Mouse (Mus musculus) lung, embryonic 16.5 days (tissue): Measurements from ENCODE around the gene Cdkl4. TPM values are rescaled to one million over a fixed set of nuclear protein-coding genes. Genes with fewer than 3 reads are reported as not detected.
A peak's percentile ranks its signal among the peaks of the same experiment; 100 is the strongest.

Source experiments
- ATAC-seq: fragments of 200-750 bp; cut with Nextera tagmentation; 2 replicates; pipeline ENCODE4 v1.8.0; 2017; ENCODE audit warnings: low read depth, mild to moderate bottlenecking, moderate library complexity
- H3K27ac ChIP-seq: fragments of 300-500 bp; sonication (generic); 2 replicates; pipeline ENCODE4 v1.5.1; 2014; ENCODE audit warnings: mild to moderate bottlenecking, control low read depth, low read length
- H3K27me3 ChIP-seq: fragments of 300-500 bp; sonication (generic); 2 replicates; pipeline ENCODE4 v1.6.1; 2014; ENCODE audit warnings: low read depth, low read length, mixed read lengths; ENCODE audit not compliant: control insufficient read depth, insufficient read depth
- H3K36me3 ChIP-seq: fragments of 300-500 bp; sonication (generic); 2 replicates; pipeline ENCODE4 v1.6.1; 2014; ENCODE audit warnings: low read length; ENCODE audit not compliant: control insufficient read depth, insufficient read depth
- H3K4me1 ChIP-seq: fragments of 300-500 bp; sonication (generic); replicated peaks from 2 replicates; pipeline ENCODE4 v1.6.1; 2014; ENCODE audit warnings: low read length, mixed read lengths; ENCODE audit not compliant: control insufficient read depth, insufficient read depth
- H3K4me2 ChIP-seq: fragments of 300-500 bp; sonication (generic); 2 replicates; pipeline ENCODE4 v1.6.1; 2014; ENCODE audit warnings: low read depth, low read length, control low read depth
- H3K4me3 ChIP-seq: fragments of 300-500 bp; sonication (generic); 2 replicates; pipeline ENCODE4 v1.5.1; 2014; ENCODE audit warnings: mild to moderate bottlenecking, low read length, control low read depth
- H3K9ac ChIP-seq: fragments of 300-500 bp; sonication (generic); 2 replicates; pipeline ENCODE4 v1.6.1; 2014; ENCODE audit warnings: low read length, control low read depth
- H3K9me3 ChIP-seq: fragments of 300-500 bp; sonication (generic); 2 replicates; pipeline ENCODE4 v1.6.1; 2016; ENCODE audit warnings: low read length; ENCODE audit not compliant: control insufficient read depth
- WGBS: fragments of 180-500 bp; shearing (Covaris S2); extraction: QIAGEN DNeasy Blood & Tissue Kit; methylation state at CpG from one replicate; pipeline ENCODE4 v1.1.7; 2014; 5-methylcytosine and 5-hydroxymethylcytosine counted together
- polyA plus RNA-seq: library from polyadenylated mRNA; unstranded; fragments of >200 nt; fragmentation: Nextera tagmentation; extraction: Ambion mirVana; gene quantifications from 2 replicates; pipeline ENCODE4 v1.2.1, GENCODE M21; 2015

Gene Cdkl4
- polyA plus RNA-seq, 1 experiment from 2014 or later: 2.3 TPM

GRCm38 (mm10) chr17:80583051-80583450 lies 5.4 kb upstream of the Cdkl4 start:
- no peak overlapping the region for H3K27ac ChIP-seq
- H3K4me2 ChIP-seq: no peak overlapping the region
- H3K9me3 ChIP-seq: no peaks in the 10 kb centered on the region
- no peak overlapping the region for H3K9ac ChIP-seq
- no peak overlapping the region for H3K4me3 ChIP-seq
- ATAC-seq: no peak
- no peaks in the 10 kb centered on the region for H3K4me1 ChIP-seq
- WGBS: 92% methylated on average over 6 of the region's 6 CpGs
- H3K36me3 ChIP-seq: peaks cover 31% of the 10 kb centered on the region
- H3K27me3 ChIP-seq: no peaks in the 10 kb centered on the region

DNA sequence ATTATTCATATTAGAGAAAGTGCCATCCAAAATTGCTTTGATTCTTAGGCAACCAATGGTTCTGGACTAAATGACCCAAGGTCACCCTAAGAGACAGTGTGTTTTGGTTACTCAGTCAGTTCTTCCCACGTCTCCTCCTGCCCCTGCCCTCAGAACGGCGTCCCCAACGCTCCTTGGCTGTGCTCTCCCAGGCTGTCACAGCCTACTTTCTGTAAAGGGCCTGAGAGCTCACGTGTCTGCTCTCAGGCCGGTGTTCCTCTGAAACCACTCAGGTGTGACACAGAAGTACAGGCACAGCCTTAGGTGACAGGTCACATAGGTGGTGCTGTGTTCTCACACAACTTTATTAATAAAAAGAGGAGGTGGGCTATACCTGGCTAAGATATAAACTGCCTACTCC lies 2.3 kb upstream of the Cdkl4 start:
- no peak overlapping the region for H3K9ac ChIP-seq
- peaks cover 7% of the 10 kb centered on the region; the same call in 1 of the 2 replicates for H3K4me1 ChIP-seq
- H3K27ac ChIP-seq: no peak overlapping the region
- ATAC-seq: no peak
- H3K27me3 ChIP-seq: no peaks in the 10 kb centered on the region
- peaks cover 24% of the 10 kb centered on the region for H3K36me3 ChIP-seq
- H3K4me3 ChIP-seq: no peak overlapping the region
- 60% methylated on average over 6 of the region's 6 CpGs for WGBS
- no peak overlapping the region for H3K4me2 ChIP-seq
- H3K9me3 ChIP-seq: no peaks in the 10 kb centered on the region

- H3K4me1 ChIP-seq: peaks cover 7% of the 10 kb centered on the region; the same call in 1 of the 2 replicates
- H3K9ac ChIP-seq: no peak overlapping the region
- no peaks in the 10 kb centered on the region for H3K9me3 ChIP-seq
- no peak overlapping the region for H3K4me3 ChIP-seq
- H3K36me3 ChIP-seq: peaks cover 18% of the 10 kb centered on the region
- no peak overlapping the region for H3K27ac ChIP-seq
- no peaks in the 10 kb centered on the region for H3K27me3 ChIP-seq
- no peak overlapping the region for H3K4me2 ChIP-seq
- no peak for ATAC-seq
- WGBS: 93% methylated on average over 9 of the region's 9 CpGs
These were observed 1.5 kb upstream of the Cdkl4 start for GRCm38 (mm10) chr17:80579089-80579488.

- Histone ChIP-seq H3K4me2 (no peak overlapping the region), H3K36me3 (peaks cover 7% of the 10 kb centered on the region), H3K27me3 (no peaks in the 10 kb centered on the region), H3K27ac (no peak overlapping the region), H3K4me3 (no peak overlapping the region), H3K4me1 (peaks cover 7% of the 10 kb centered on the region; the same call in 1 of the 2 replicates), H3K9ac (no peak overlapping the region), H3K9me3 (no peaks in the 10 kb centered on the region)
- ATAC-seq: no peak
- 91% methylated on average over 1 of the region's 1 CpGs for WGBS
These were observed 428 bp upstream of the Cdkl4 start for GRCm38 (mm10) chr17:80578041-80578440.

- Histone ChIP-seq H3K9me3 (no peaks in the 10 kb centered on the region), H3K9ac (peak overlapping the region; percentile 35), H3K4me3 (peak overlapping the region; percentile 40), H3K4me1 (peaks cover 7% of the 10 kb centered on the region; the same call in 1 of the 2 replicates), H3K4me2 (peak overlapping the region; percentile 68), H3K27ac (no peak overlapping the region), H3K36me3 (peaks cover 6% of the 10 kb centered on the region; the same call in 1 of the 2 replicates), H3K27me3 (no peaks in the 10 kb centered on the region)
- ATAC-seq: peak; percentile 88
- under 1% methylated on average over 30 of the region's 30 CpGs for WGBS
These were observed 399 bp downstream of the Cdkl4 start for GRCm38 (mm10) chr17:80577214-80577613.

GRCm38 (mm10) chr17:80575008-80575407 lies 2.6 kb downstream of the Cdkl4 start:
- H3K27ac ChIP-seq: no peak overlapping the region
- WGBS: 61% methylated on average over 7 of the region's 7 CpGs
- peaks cover 7% of the 10 kb centered on the region; the same call in 1 of the 2 replicates for H3K4me1 ChIP-seq
- H3K4me2 ChIP-seq: no peak overlapping the region
- H3K27me3 ChIP-seq: no peaks in the 10 kb centered on the region
- ATAC-seq: no peak
- H3K9me3 ChIP-seq: no peaks in the 10 kb centered on the region
- no peaks in the 10 kb centered on the region for H3K36me3 ChIP-seq
- no peak overlapping the region for H3K4me3 ChIP-seq
- no peak overlapping the region for H3K9ac ChIP-seq

- H3K27ac ChIP-seq: no peak overlapping the region
- H3K9ac ChIP-seq: no peak overlapping the region
- no peaks in the 10 kb centered on the region for H3K36me3 ChIP-seq
- H3K4me2 ChIP-seq: no peak overlapping the region
- peaks cover 7% of the 10 kb centered on the region; the same call in 1 of the 2 replicates for H3K4me1 ChIP-seq
- WGBS: 79% methylated on average over 7 of the region's 7 CpGs
- no peaks in the 10 kb centered on the region for H3K27me3 ChIP-seq
- no peak for ATAC-seq
- H3K4me3 ChIP-seq: no peak overlapping the region
- H3K9me3 ChIP-seq: no peaks in the 10 kb centered on the region
These were observed 3.1 kb downstream of the Cdkl4 start for GRCm38 (mm10) chr17:80574471-80574965.

DNA sequence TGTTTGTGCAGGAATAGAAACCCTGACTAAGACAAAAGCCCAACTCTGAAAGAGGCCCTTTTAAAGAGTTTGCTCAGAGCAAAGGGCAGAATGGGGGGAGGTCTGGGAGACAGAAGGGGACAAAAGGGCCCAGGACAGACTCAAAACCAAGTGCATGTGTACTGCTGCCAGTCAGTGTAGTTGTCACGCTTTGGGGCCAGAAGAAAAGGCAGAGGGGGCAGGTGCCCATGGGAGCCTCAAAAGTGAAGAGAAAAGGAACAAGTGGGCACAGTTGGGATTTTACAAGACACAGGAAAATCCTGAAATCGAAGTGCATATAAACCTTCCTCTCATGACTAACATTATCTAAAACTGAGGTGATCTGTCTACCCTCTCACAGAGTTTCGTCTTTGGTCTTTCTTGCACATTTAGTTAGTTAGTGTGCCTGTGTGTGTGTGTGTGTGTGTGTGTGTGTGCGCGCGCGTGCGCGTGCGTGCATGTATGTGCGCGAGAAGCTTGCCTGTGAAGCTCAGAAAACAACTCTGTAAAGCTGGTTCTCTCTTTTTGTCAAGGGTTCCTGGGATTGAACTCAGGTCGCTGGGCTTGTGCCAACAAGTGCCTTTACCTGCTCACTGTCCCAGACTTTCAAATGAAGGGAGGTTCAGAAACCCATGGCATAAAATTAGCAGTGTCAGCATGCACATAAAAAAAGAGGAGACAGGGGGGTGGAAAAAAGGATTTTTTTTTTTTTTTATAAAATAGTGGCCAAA lies 5.3 kb downstream of the Cdkl4 start:
- H3K4me3 ChIP-seq: no peak overlapping the region
- ATAC-seq: no peak
- H3K27ac ChIP-seq: no peak overlapping the region
- no peaks in the 10 kb centered on the region for H3K36me3 ChIP-seq
- no peak overlapping the region for H3K9ac ChIP-seq
- no peak overlapping the region for H3K4me2 ChIP-seq
- no peaks in the 10 kb centered on the region for H3K27me3 ChIP-seq
- 90% methylated on average over 13 of the region's 13 CpGs for WGBS
- 0 out of 2 replicates have a peak, but pooled peaks cover 2% of the 10 kb centered on the region for H3K9me3 ChIP-seq
- peaks cover 3% of the 10 kb centered on the region; the same call in 1 of the 2 replicates for H3K4me1 ChIP-seq

DNA sequence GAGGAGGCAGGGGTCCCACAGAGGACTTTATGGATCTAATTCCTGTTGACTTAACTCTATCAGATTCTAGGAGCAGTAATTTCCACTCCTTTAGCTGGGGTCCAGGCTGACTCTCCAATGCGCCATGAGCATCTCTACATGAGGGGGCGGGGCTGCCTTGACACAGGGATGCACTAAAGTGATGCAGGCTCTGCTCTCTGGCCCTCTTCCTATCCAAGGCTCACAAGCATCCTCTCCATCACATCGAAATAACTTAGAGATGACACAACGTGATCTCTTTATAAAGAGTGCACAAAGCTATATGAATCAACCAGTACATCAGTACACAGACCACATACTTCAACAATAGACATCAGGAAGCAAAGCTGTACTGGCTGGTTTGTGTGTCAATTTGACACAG lies 6.2 kb downstream of the Cdkl4 start:
- WGBS: 87% methylated on average over 4 of the region's 4 CpGs

More for the DNA sequence above, 6.2 kb downstream of the Cdkl4 start:
- H3K4me1 ChIP-seq: peaks cover under 1% of the 10 kb centered on the region; the same call in 1 of the 2 replicates
- no peak for ATAC-seq
- H3K4me2 ChIP-seq: no peak overlapping the region
- H3K9me3 ChIP-seq: 0 out of 2 replicates have a peak, but pooled peaks cover 2% of the 10 kb centered on the region
- no peaks in the 10 kb centered on the region for H3K36me3 ChIP-seq
- no peaks in the 10 kb centered on the region for H3K27me3 ChIP-seq
- no peak overlapping the region for H3K27ac ChIP-seq
- H3K9ac ChIP-seq: no peak overlapping the region
- H3K4me3 ChIP-seq: no peak overlapping the region
